Mouse (Mus musculus): ENCODE results near the gene Clec2g.

DNA sequence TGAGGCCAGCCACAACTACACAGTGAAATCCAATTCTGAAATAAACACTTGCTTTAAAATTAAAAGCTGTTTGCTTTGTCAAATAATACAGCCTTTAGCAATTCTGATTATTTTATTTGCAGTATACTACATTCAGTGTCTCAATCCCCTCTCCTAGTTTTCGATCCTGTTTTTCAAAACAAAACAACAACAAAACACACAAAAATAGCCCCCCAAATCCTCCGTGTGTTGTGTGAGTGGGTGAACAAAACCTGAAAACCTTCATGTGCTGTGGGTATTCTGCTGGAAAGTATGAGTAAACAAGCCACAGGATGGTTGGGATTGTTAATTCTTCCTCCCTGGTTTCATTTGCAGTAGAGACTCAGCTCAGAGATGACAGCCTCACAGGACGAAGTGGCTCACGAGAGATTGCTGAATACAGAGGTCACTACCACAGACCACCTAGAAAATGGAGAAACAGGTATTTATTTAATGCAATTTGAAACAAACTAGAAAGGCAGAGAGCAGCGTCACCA is 79.6 kb downstream of the Clec2g start:
- no peak for TF ChIP-seq POLR2A (IDR thresholded peaks at IDR 0.05; ENCODE audit: borderline replicate concordance, control insufficient read depth, low read depth, low read length)
- no peak for TF ChIP-seq CTCF (IDR thresholded peaks at IDR 0.05; ENCODE audit: control insufficient read depth, insufficient read depth, low read length)
